Mouse (Mus musculus) brain, embryonic 14.5 days (tissue): ENCODE results near the gene Gm9508.

Experiments used
- CTCF ChIP-seq: fragments of 200-500 bp; IDR thresholded peaks from 2 replicates; pipeline ENCODE4 v1.5.1; 2012; ENCODE audit warnings: inconsistent platforms, mild to moderate bottlenecking, moderate library complexity, borderline replicate concordance; ENCODE audit not compliant: insufficient read depth, insufficient read length; ENCODE audit errors: extremely low read depth
- POLR2A ChIP-seq: fragments of 200-500 bp; IDR thresholded peaks from 2 replicates; pipeline ENCODE4 v1.6.1; 2012; ENCODE audit warnings: mild to moderate bottlenecking, inconsistent platforms, borderline replicate concordance; ENCODE audit not compliant: poor library complexity, insufficient read depth, insufficient read length, severe bottlenecking; ENCODE audit errors: extremely low read depth

GRCm38 (mm10) chr10:77709831-77710230, 12.8 kb upstream of the Gm9508 start:
- TF ChIP-seq CTCF: no peak
- TF ChIP-seq POLR2A: no peak
